Mouse (Mus musculus): ENCODE results near the gene Atp2a2. TPM values are rescaled to one million over a fixed set of nuclear protein-coding genes. Genes with fewer than 3 reads are reported as not detected.

Atp2a2 gene
- total and polyA plus RNA-seq, 2 experiments from 2014 or later, result 45.2 to 202 TPM

- no peaks in the 10 kb centered on the region for H3K27me3 ChIP-seq (ENCODE audit: insufficient read depth, low read length)
- no peak for TF ChIP-seq CTCF (IDR thresholded peaks at IDR 0.05)
- ATAC-seq (ENCODE audit: low FRiP score) (no peak), DNase-seq (ENCODE audit: low spot score) (no peak)
- 89% methylated on average over 8 of the region's 8 CpGs for WGBS
- H3K4me1 ChIP-seq (ENCODE audit: insufficient read depth, low read length), result no peaks in the 10 kb centered on the region
- H3K9me3 ChIP-seq (ENCODE audit: low read length), result no peaks in the 10 kb centered on the region
- H3K9ac ChIP-seq (replicated peaks; ENCODE audit: low read length, poor library complexity, severe bottlenecking), result no peak overlapping the region
- no peak overlapping the region for H3K4me2 ChIP-seq (ENCODE audit: low read depth, low read length, poor library complexity, severe bottlenecking)
- no peak overlapping the region for H3K27ac ChIP-seq (ENCODE audit: low read depth, low read length)
- H3K36me3 ChIP-seq (ENCODE audit: insufficient read depth, low read length), result no peaks in the 10 kb centered on the region
- H3K4me3 ChIP-seq (ENCODE audit: low read depth, low read length), result no peak overlapping the region
Observed at GRCm38 (mm10) chr5:122541871-122542270, 39.8 kb upstream of the Atp2a2 start.

- no peak for ATAC-seq (ENCODE audit: low FRiP score)
- Histone ChIP-seq H3K9me3 (ENCODE audit: low read length) (no peaks in the 10 kb centered on the region), H3K4me1 (ENCODE audit: insufficient read depth, low read length) (no peaks in the 10 kb centered on the region), H3K4me3 (ENCODE audit: low read depth, low read length) (no peak overlapping the region), H3K9ac (replicated peaks; ENCODE audit: low read length, poor library complexity, severe bottlenecking) (no peak overlapping the region), H3K27ac (ENCODE audit: low read depth, low read length) (no peak overlapping the region), H3K27me3 (ENCODE audit: insufficient read depth, low read length) (no peaks in the 10 kb centered on the region), H3K36me3 (ENCODE audit: insufficient read depth, low read length) (no peaks in the 10 kb centered on the region; the same call in 1 of the 2 replicates), H3K4me2 (ENCODE audit: low read depth, low read length, poor library complexity, severe bottlenecking) (no peak overlapping the region)
- DNase-seq (ENCODE audit: low spot score), result no peak
- WGBS, result 94% methylated on average over 11 of the region's 11 CpGs
- TF ChIP-seq CTCF (IDR thresholded peaks at IDR 0.05), result no peak
Observed at GRCm38 (mm10) chr5:122538077-122538476, 36.1 kb upstream of the Atp2a2 start.

GRCm38 (mm10) chr5:122537654-122538053, 35.6 kb upstream of the Atp2a2 start:
- no peak overlapping the region for H3K9ac ChIP-seq (replicated peaks; ENCODE audit: low read length, poor library complexity, severe bottlenecking)
- no peaks in the 10 kb centered on the region for H3K27me3 ChIP-seq (ENCODE audit: insufficient read depth, low read length)
- DNase-seq (ENCODE audit: low spot score) (no peak), ATAC-seq (ENCODE audit: low FRiP score) (no peak)
- no peak overlapping the region for H3K27ac ChIP-seq (ENCODE audit: low read depth, low read length)
- no peak overlapping the region for H3K4me3 ChIP-seq (ENCODE audit: low read depth, low read length)
- H3K36me3 ChIP-seq (ENCODE audit: insufficient read depth, low read length), result no peaks in the 10 kb centered on the region; the same call in 1 of the 2 replicates
- H3K9me3 ChIP-seq (ENCODE audit: low read length), result no peaks in the 10 kb centered on the region
- 98% methylated on average over 5 of the region's 5 CpGs for WGBS
- H3K4me2 ChIP-seq (ENCODE audit: low read depth, low read length, poor library complexity, severe bottlenecking), result no peak overlapping the region
- no peaks in the 10 kb centered on the region for H3K4me1 ChIP-seq (ENCODE audit: insufficient read depth, low read length)
- no peak for TF ChIP-seq CTCF (IDR thresholded peaks at IDR 0.05)

GRCm38 (mm10) chr5:122533884-122534283, 31.9 kb upstream of the Atp2a2 start:
- TF ChIP-seq CTCF (IDR thresholded peaks at IDR 0.05), result no peak
- no peaks in the 10 kb centered on the region for H3K27me3 ChIP-seq (ENCODE audit: insufficient read depth, low read length)
- H3K27ac ChIP-seq (ENCODE audit: low read depth, low read length), result no peak overlapping the region
- H3K4me3 ChIP-seq (ENCODE audit: low read depth, low read length), result no peak overlapping the region
- ATAC-seq (ENCODE audit: low FRiP score) (no peak), DNase-seq (ENCODE audit: low spot score) (no peak)
- H3K9me3 ChIP-seq (ENCODE audit: low read length), result no peaks in the 10 kb centered on the region
- WGBS, result 73% methylated on average over 8 of the region's 8 CpGs
- no peaks in the 10 kb centered on the region for H3K4me1 ChIP-seq (ENCODE audit: insufficient read depth, low read length)
- no peaks in the 10 kb centered on the region; the same call in 1 of the 2 replicates for H3K36me3 ChIP-seq (ENCODE audit: insufficient read depth, low read length)
- no peak overlapping the region for H3K4me2 ChIP-seq (ENCODE audit: low read depth, low read length, poor library complexity, severe bottlenecking)
- H3K9ac ChIP-seq (replicated peaks; ENCODE audit: low read length, poor library complexity, severe bottlenecking), result no peak overlapping the region

GRCm38 (mm10) chr5:122529913-122530604, 28.0 kb upstream of the Atp2a2 start:
- DNase-seq (ENCODE audit: low spot score), result no peak
- no peak overlapping the region for H3K4me2 ChIP-seq (ENCODE audit: low read depth, low read length, poor library complexity, severe bottlenecking)
- 0 out of 2 replicates have a peak overlapping the region, but pooled peaks have one; percentile 47 for H3K27ac ChIP-seq (ENCODE audit: low read depth, low read length)
- no peaks in the 10 kb centered on the region for H3K27me3 ChIP-seq (ENCODE audit: insufficient read depth, low read length)
- 81% methylated on average over 9 of the region's 9 CpGs for WGBS
- H3K4me1 ChIP-seq (ENCODE audit: insufficient read depth, low read length), result no peaks in the 10 kb centered on the region
- no peak for TF ChIP-seq CTCF (IDR thresholded peaks at IDR 0.05)
- no peaks in the 10 kb centered on the region for H3K9me3 ChIP-seq (ENCODE audit: low read length)
- H3K36me3 ChIP-seq (ENCODE audit: insufficient read depth, low read length), result no peaks in the 10 kb centered on the region; the same call in 1 of the 2 replicates
- no peak overlapping the region for H3K4me3 ChIP-seq (ENCODE audit: low read depth, low read length)
- no peak for ATAC-seq (ENCODE audit: low FRiP score)
- H3K9ac ChIP-seq (replicated peaks; ENCODE audit: low read length, poor library complexity, severe bottlenecking), result no peak overlapping the region

- Histone ChIP-seq H3K9ac (replicated peaks; ENCODE audit: low read length, poor library complexity, severe bottlenecking) (no peak overlapping the region), H3K27me3 (ENCODE audit: insufficient read depth, low read length) (no peaks in the 10 kb centered on the region), H3K4me2 (ENCODE audit: low read depth, low read length, poor library complexity, severe bottlenecking) (no peak overlapping the region), H3K27ac (ENCODE audit: low read depth, low read length) (peak overlapping the region; percentile 47; the same call in 1 of the 2 replicates), H3K9me3 (ENCODE audit: low read length) (no peaks in the 10 kb centered on the region), H3K4me3 (ENCODE audit: low read depth, low read length) (no peak overlapping the region), H3K36me3 (ENCODE audit: insufficient read depth, low read length) (no peaks in the 10 kb centered on the region; the same call in 1 of the 2 replicates), H3K4me1 (ENCODE audit: insufficient read depth, low read length) (no peaks in the 10 kb centered on the region)
- ATAC-seq (ENCODE audit: low FRiP score), result no peak
- DNase-seq (ENCODE audit: low spot score), result peak; percentile 20
- TF ChIP-seq CTCF (IDR thresholded peaks at IDR 0.05), result no peak
- WGBS, result 62% methylated on average over 3 of the region's 3 CpGs
Observed at GRCm38 (mm10) chr5:122529316-122529715, 27.3 kb upstream of the Atp2a2 start.

All from midbrain, postnatal 0 days (tissue).